Mouse (Mus musculus) kidney, embryonic 16.5 days (tissue): ENCODE results near the gene Stk19. TPM values are rescaled to one million over a fixed set of nuclear protein-coding genes. Genes with fewer than 3 reads are reported as not detected.
A peak's percentile ranks its signal among the peaks of the same experiment; 100 is the strongest.

Experiments used
- ATAC-seq: fragments of 200-750 bp; cut with Nextera tagmentation; 2 replicates; pipeline ENCODE4 v1.8.0; 2017; ENCODE audit warnings: moderate TSS enrichment; ENCODE audit not compliant: low FRiP score, low TSS enrichment
- H3K27ac ChIP-seq: fragments of 300-500 bp; sonication (generic); 2 replicates; pipeline ENCODE4 v1.5.1; 2014; ENCODE audit warnings: low read length
- H3K27me3 ChIP-seq: fragments of 300-500 bp; sonication (generic); 2 replicates; pipeline ENCODE4 v1.6.1; 2014; ENCODE audit warnings: low read length, control low read depth, mixed read lengths; ENCODE audit not compliant: insufficient read depth
- H3K36me3 ChIP-seq: fragments of 300-500 bp; sonication (generic); 2 replicates; pipeline ENCODE4 v1.6.1; 2014; ENCODE audit warnings: low read length, control low read depth, mixed read lengths; ENCODE audit not compliant: insufficient read depth
- H3K4me1 ChIP-seq: fragments of 300-500 bp; sonication (generic); 2 replicates; pipeline ENCODE4 v1.6.1; 2014; ENCODE audit warnings: low read length, control low read depth, mixed read lengths; ENCODE audit not compliant: insufficient read depth
- H3K4me2 ChIP-seq: fragments of 300-500 bp; sonication (generic); replicated peaks from 2 replicates; pipeline ENCODE4 v1.6.1; 2014; ENCODE audit warnings: low read depth, low read length
- H3K4me3 ChIP-seq: fragments of 300-500 bp; sonication (generic); 2 replicates; pipeline ENCODE4 v1.5.1; 2014; ENCODE audit warnings: mild to moderate bottlenecking, low read length
- H3K9ac ChIP-seq: fragments of 300-500 bp; sonication (generic); replicated peaks from 2 replicates; pipeline ENCODE4 v1.6.1; 2014; ENCODE audit warnings: low read length
- H3K9me3 ChIP-seq: fragments of 300-500 bp; sonication (generic); 2 replicates; pipeline ENCODE4 v1.6.1; 2016; ENCODE audit warnings: low read length, control low read depth
- WGBS: fragments of 180-500 bp; shearing (Covaris S2); extraction: QIAGEN DNeasy Blood & Tissue Kit; methylation state at CpG from one replicate; pipeline ENCODE4 v1.1.7; 2014; 5-methylcytosine and 5-hydroxymethylcytosine counted together
- polyA plus RNA-seq: library from polyadenylated mRNA; unstranded; fragments of >200 nt; fragmentation: Nextera tagmentation; extraction: Ambion mirVana; gene quantifications from 2 replicates; pipeline ENCODE4 v1.2.1, GENCODE M21; 2015

The Stk19 gene
- 31.7 and 34.7 TPM in 2 replicates for polyA plus RNA-seq

- no peaks in the 10 kb centered on the region for H3K27me3 ChIP-seq
- peak within 1 kb of the TSS; percentile 74 for H3K4me3 ChIP-seq
- H3K36me3 ChIP-seq, result peaks cover 33% of the 10 kb centered on the region
- WGBS, result under 1% methylated on average over 40 of the region's 40 CpGs
- peak within 1 kb of the TSS; percentile 87 for H3K9ac ChIP-seq
- H3K27ac ChIP-seq, result peak within 1 kb of the TSS; percentile 80
- no peaks in the 10 kb centered on the region for H3K9me3 ChIP-seq
- ATAC-seq, result peak; percentile 94
- peak within 1 kb of the TSS; percentile 97 for H3K4me2 ChIP-seq
- peaks cover 16% of the 10 kb centered on the region for H3K4me1 ChIP-seq
Measured at GRCm38 (mm10) chr17:34836856-34837221, at the start of gene Stk19, which contains the start of gene Dxo. Gene Stk19, minus strand, starts transcription at chr17:34836945. Gene Dxo, plus strand, starts transcription at chr17:34837019.

GRCm38 (mm10) chr17:34885615-34886014, 48.9 kb upstream of the Stk19 start:
- Histone ChIP-seq H3K27ac (no peak overlapping the region), H3K36me3 (no peaks in the 10 kb centered on the region), H3K9ac (no peak overlapping the region), H3K9me3 (no peaks in the 10 kb centered on the region), H3K27me3 (no peaks in the 10 kb centered on the region), H3K4me2 (no peak overlapping the region), H3K4me1 (peaks cover 6% of the 10 kb centered on the region), H3K4me3 (no peak overlapping the region)
- ATAC-seq, result no peak
- 74% methylated on average over 3 of the region's 3 CpGs for WGBS

GRCm38 (mm10) chr17:34884704-34885103, 48.0 kb upstream of the Stk19 start:
- Histone ChIP-seq H3K27ac (no peak overlapping the region), H3K27me3 (no peaks in the 10 kb centered on the region), H3K9ac (no peak overlapping the region), H3K9me3 (no peaks in the 10 kb centered on the region), H3K4me3 (no peak overlapping the region), H3K4me2 (no peak overlapping the region), H3K4me1 (peaks cover 6% of the 10 kb centered on the region), H3K36me3 (no peaks in the 10 kb centered on the region)
- ATAC-seq, result no peak
- 90% methylated on average over 6 of the region's 6 CpGs for WGBS

- Histone ChIP-seq H3K4me1 (peaks cover 6% of the 10 kb centered on the region), H3K27me3 (no peaks in the 10 kb centered on the region), H3K9ac (no peak overlapping the region), H3K4me2 (no peak overlapping the region), H3K27ac (no peak overlapping the region), H3K36me3 (no peaks in the 10 kb centered on the region), H3K4me3 (no peak overlapping the region), H3K9me3 (no peaks in the 10 kb centered on the region)
- WGBS, result 62% methylated on average over 3 of the region's 3 CpGs
- ATAC-seq, result no peak
Measured at GRCm38 (mm10) chr17:34883332-34883731, 46.6 kb upstream of the Stk19 start.

GRCm38 (mm10) chr17:34881683-34882310, 45.1 kb upstream of the Stk19 start, which contains the start of gene Gm20547:
Gene Gm20547, minus strand, starts transcription at chr17:34882042.
- Histone ChIP-seq H3K9ac (0 out of 2 replicates have a peak within 1 kb of the TSS, but pooled peaks have one; percentile 1), H3K27ac (no peak within 1 kb of the TSS), H3K9me3 (no peaks in the 10 kb centered on the region), H3K27me3 (no peaks in the 10 kb centered on the region), H3K4me2 (peak within 1 kb of the TSS; percentile 22), H3K4me3 (no peak within 1 kb of the TSS), H3K4me1 (peaks cover 6% of the 10 kb centered on the region), H3K36me3 (no peaks in the 10 kb centered on the region)
- no peak for ATAC-seq
- WGBS, result 8% methylated on average over 15 of the region's 15 CpGs

GRCm38 (mm10) chr17:34881166-34881565, 44.4 kb upstream of the Stk19 start:
- no peak for ATAC-seq
- Histone ChIP-seq H3K4me3 (no peak overlapping the region), H3K9me3 (no peaks in the 10 kb centered on the region), H3K27ac (no peak overlapping the region), H3K4me2 (no peak overlapping the region), H3K36me3 (no peaks in the 10 kb centered on the region), H3K27me3 (no peaks in the 10 kb centered on the region), H3K4me1 (peaks cover 6% of the 10 kb centered on the region), H3K9ac (no peak overlapping the region)

GRCm38 (mm10) chr17:34879336-34879879, 42.7 kb upstream of the Stk19 start, which contains the start of gene Zbtb12:
Gene Zbtb12, plus strand, starts transcription at chr17:34879483.
- Histone ChIP-seq H3K27ac (no peak within 1 kb of the TSS), H3K9ac (no peak within 1 kb of the TSS), H3K27me3 (no peaks in the 10 kb centered on the region), H3K36me3 (no peaks in the 10 kb centered on the region), H3K4me1 (peaks cover 6% of the 10 kb centered on the region), H3K4me2 (no peak within 1 kb of the TSS), H3K9me3 (no peaks in the 10 kb centered on the region), H3K4me3 (no peak within 1 kb of the TSS)
- WGBS, result 59% methylated on average over 11 of the region's 11 CpGs
- no peak for ATAC-seq

GRCm38 (mm10) chr17:34874321-34874720, 37.6 kb upstream of the Stk19 start:
- Histone ChIP-seq H3K36me3 (no peaks in the 10 kb centered on the region), H3K27me3 (no peaks in the 10 kb centered on the region), H3K27ac (no peak overlapping the region), H3K4me2 (no peak overlapping the region), H3K9me3 (no peaks in the 10 kb centered on the region), H3K9ac (no peak overlapping the region), H3K4me1 (no peaks in the 10 kb centered on the region), H3K4me3 (no peak overlapping the region)
- WGBS, result 84% methylated on average over 6 of the region's 6 CpGs
- no peak for ATAC-seq

- Histone ChIP-seq H3K27ac (no peak overlapping the region), H3K4me1 (peaks cover 2% of the 10 kb centered on the region; the same call in 1 of the 2 replicates), H3K36me3 (no peaks in the 10 kb centered on the region), H3K9ac (no peak overlapping the region), H3K27me3 (no peaks in the 10 kb centered on the region), H3K4me2 (no peak overlapping the region), H3K9me3 (no peaks in the 10 kb centered on the region), H3K4me3 (no peak overlapping the region)
- WGBS, result 44% methylated on average over 7 of the region's 7 CpGs
- no peak for ATAC-seq
Measured at GRCm38 (mm10) chr17:34865981-34866380, 29.2 kb upstream of the Stk19 start.
